Mouse (Mus musculus) ovary, postnatal 14 days (tissue): ENCODE results near the gene Usp27x.
A peak's percentile ranks its signal among the peaks of the same experiment; 100 is the strongest.

Experiments
- DNase-seq: peaks from one replicate; pipeline ENCODE4 v3.0.0; 2022; ENCODE audit warnings: low spot score

The Usp27x gene

GRCm38 (mm10) chrX:7375716-7376480, at the start of gene Usp27x:
Gene Usp27x, minus strand, starts transcription at chrX:7375830.
- peak; percentile 44 for DNase-seq

- DNase-seq, result peak; percentile 28
Measured at GRCm38 (mm10) chrX:7422691-7423111, 47.1 kb upstream of the Usp27x start.

DNA sequence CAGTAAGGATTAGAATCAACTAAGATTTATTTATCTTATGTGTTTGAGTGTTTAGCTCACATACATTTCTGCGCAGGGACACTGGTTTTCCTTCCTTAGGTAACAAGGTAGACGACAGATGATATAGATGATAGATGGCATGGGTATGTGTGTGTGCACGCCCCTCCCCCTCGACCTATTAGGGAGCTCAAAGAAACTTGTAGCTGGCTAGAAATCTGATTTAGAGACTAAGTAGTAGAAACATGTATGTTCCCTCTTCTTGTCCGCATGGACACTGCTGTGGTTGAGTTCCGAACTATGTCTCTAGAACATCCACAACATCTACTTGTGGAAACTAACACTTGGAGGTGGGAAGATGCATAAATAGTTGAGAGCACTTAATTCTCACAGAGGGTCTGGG, 46.5 kb upstream of the Usp27x start:
- no peak for DNase-seq

DNA sequence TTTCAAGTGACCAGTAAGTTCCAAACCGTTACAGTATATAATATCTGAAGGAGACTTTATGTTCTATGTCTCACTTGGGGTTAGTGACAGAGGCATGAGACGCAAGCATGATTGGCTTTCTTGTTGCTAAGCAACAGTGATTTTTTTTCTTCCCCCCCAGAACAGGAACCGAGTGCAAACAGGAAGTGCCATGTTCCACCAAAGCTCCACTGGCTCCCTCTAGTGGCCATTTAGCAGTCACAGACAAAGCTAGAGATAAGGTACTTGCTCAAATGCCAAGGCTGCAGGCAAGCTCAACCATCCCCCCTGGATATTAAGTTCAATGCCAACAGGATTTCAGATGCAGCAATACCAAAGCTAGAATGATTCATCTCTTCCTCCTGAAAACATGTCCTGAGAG, 45.4 kb upstream of the Usp27x start:
- DNase-seq, result peak; percentile 49

DNA sequence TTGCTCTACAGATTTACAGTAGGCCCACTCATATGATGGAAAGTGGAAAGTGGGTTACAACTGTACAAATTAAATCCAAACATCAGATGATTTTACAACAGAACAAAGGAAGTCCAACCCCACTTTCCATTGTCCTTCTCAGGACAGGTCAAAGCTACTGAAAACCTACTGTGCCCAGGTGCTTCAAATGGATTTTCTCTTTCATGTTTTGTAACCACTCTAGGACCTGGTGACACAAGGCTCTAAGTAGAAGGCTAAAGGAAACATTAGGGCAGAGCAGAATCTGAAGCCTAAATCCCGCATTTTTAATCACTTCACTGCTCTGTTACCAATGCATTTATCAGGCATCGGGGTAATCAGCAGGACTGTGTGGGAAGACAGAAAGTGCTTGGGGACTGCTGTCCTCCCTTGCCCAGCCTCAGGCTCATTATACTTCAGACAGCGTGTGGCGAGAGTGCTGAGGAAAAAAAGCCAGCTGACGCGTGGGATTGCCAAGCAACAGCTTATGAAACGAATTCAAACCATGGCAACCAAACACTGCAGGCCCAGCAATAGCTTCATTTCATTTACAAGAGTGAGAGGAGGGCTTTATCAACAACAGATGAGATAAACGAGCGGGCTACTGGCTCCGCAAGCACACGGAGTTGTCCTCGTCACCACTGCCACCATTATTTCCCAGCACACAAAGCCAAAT, 40.7 kb upstream of the Usp27x start:
- DNase-seq, result no peak

DNA sequence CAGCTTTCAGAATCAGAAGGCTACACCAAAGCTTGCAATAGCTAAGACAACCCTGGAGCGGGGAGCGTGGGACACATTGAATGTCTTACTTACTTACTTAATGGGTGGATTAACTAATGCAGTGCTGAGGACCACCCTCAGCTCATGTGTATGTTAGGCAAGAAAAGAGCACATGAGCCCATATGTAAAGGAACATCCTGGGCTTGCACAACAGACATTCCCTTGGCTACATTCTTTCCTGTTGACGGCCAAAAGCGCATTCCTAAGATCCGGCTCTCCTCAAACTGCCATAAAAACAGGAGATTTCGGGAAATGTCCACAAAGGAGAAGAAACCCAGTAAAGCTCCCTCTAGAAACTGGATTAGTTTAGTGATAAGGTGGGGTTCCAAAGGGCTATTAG, 39.7 kb upstream of the Usp27x start:
- no peak for DNase-seq

DNA sequence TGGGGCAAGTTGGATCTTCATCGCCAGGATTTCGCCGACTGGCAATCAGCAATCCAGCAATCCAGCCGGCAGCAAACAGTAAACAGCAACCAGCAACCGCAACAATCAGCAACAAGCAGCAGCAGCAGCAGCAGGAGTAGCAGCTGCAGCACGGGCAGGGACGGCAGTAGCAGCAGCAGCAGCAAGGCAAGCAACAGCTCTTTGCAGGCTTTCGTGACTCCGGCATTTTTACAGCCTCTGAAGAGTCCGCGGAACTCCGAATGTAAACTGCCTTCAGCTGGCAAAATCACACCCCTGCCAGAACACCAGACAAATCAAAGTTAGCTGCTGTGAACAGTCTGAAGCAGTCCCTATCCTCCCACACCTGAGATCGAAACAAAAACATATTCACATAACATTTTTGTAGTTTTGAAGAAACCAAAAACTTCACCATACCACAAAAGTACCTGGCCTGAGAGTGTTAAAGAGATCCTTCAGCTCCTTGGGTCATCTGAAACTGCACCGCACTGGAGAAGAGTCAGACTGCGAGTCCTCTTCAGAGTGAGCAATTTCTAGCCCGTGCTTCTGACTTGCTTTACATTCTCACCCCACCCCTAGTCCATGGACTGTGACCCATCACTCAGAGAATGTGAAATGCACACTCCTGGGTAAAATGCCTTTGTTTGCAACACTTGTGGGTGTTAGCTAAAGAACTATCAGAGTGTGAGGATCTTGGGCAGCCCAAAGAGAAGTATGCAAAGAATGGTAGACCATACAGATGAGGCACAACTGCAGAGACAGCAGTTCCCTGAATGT, 36.8 kb upstream of the Usp27x start:
- no peak for DNase-seq

DNA sequence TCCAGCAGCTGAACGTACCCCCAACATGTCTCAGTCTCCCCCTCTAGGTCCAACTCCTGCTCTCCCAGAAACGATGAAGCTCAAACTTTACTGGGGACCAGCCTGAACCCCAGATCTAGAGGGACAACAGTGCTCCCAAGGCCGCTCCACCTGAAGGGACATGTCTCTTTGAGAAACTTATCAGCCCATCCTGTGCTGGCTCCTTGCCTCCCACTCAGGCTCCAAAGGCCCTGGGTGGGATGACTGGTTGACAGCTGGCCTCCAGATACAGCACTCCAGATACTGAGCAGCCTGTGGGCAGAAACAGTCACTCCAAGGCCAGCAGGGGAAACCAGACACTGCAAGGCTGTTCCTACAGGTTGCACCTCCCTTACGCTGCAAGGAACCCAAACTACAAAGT, 956 bp upstream of the Usp27x start:
- DNase-seq, result no peak

- DNase-seq, result no peak
Measured at GRCm38 (mm10) chrX:7375322-7375715, 311 bp downstream of the Usp27x start.

DNA sequence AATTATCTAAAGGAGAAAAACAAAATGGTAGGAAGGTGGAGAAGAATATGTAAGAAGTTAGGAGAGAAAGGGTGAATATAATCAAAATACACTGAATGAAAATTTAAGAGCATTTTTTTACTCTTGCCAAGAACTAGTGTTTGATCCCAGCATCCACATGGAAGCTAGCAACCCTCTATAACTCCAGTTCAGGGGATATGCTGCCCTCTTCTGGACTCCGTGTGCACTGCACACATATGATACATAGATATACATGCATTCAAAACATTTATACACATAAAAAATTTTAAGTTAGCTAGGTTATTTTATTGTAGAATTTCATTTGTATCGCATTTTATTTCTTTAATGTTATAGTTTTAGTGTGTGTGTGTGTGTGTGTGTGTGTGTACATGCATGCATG, 50.2 kb downstream of the Usp27x start:
- no peak for DNase-seq

DNA sequence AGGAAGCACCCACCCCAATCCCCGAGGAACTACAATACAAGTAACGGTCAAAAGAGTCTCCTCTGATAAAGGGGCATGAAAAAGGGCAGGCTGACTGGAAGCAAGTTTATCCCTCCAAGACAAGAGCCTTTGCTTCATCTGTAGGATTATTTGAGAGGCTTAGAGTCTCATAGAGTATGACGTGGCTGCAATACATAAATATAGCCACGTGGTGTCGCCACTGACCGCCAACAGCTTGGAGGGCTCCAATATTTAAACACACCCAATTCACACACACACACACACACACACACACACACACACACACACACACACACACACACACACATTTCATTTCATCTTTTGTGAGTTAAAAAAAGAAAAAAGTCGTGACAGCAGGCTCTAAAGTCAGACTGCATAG, 53.3 kb downstream of the Usp27x start:
- DNase-seq, result peak; percentile 37
